Mouse (Mus musculus): ENCODE measurements around the gene Elavl1. TPM values are rescaled to one million over a fixed set of nuclear protein-coding genes. Genes with fewer than 3 reads are reported as not detected.
"Not testable (repeated sequence)": the region's sequence is repeated elsewhere in the genome, so short reads cannot be mapped to it uniquely, and the experiment has no call there.

Elavl1 gene
- polyA plus RNA-seq, 1 experiment = 55.7 TPM

- no peak for TF ChIP-seq CTCF (IDR thresholded peaks at IDR 0.05; ENCODE audit: low read depth, low read length)
- no peak for TF ChIP-seq POLR2A (IDR thresholded peaks at IDR 0.05; ENCODE audit: borderline replicate concordance, low read depth, low read length)
- H3K4me3 ChIP-seq (ENCODE audit: insufficient read depth, low read length) = no peak overlapping the region
- peak overlapping the region; percentile 38 for H3K27ac ChIP-seq (ENCODE audit: insufficient read depth, low read depth, low read length)
- H3K4me1 ChIP-seq (ENCODE audit: control insufficient read depth, insufficient read depth, low read length) = peaks cover 18% of the 10 kb centered on the region
Observed at GRCm38 (mm10) chr8:4263105-4263791, 62.0 kb downstream of the Elavl1 start.

- TF ChIP-seq CTCF (IDR thresholded peaks at IDR 0.05; ENCODE audit: low read depth, low read length) (no peak), POLR2A (IDR thresholded peaks at IDR 0.05; ENCODE audit: borderline replicate concordance, low read depth, low read length) (no peak)
- no peak overlapping the region for H3K27ac ChIP-seq (ENCODE audit: insufficient read depth, low read depth, low read length)
- peaks cover 18% of the 10 kb centered on the region for H3K4me1 ChIP-seq (ENCODE audit: control insufficient read depth, insufficient read depth, low read length)
- H3K4me3 ChIP-seq (ENCODE audit: insufficient read depth, low read length) = no peak overlapping the region
Observed at GRCm38 (mm10) chr8:4259805-4260170, 65.4 kb downstream of the Elavl1 start.

GRCm38 (mm10) chr8:4259125-4259804 is 65.9 kb downstream of the Elavl1 start, which contains the start of gene Ctxn1:
Ctxn1 (minus strand) TSS chr8:4259274.
- Histone ChIP-seq H3K4me1 (ENCODE audit: control insufficient read depth, insufficient read depth, low read length) (peaks cover 16% of the 10 kb centered on the region), H3K27ac (ENCODE audit: insufficient read depth, low read depth, low read length) (no peak within 1 kb of the TSS), H3K4me3 (ENCODE audit: insufficient read depth, low read length) (peak within 1 kb of the TSS; percentile 52)
- TF ChIP-seq CTCF (IDR thresholded peaks at IDR 0.05; ENCODE audit: low read depth, low read length) (no peak), POLR2A (IDR thresholded peaks at IDR 0.05; ENCODE audit: borderline replicate concordance, low read depth, low read length) (no peak)

- Histone ChIP-seq H3K27ac (ENCODE audit: insufficient read depth, low read depth, low read length) (no peak overlapping the region), H3K4me3 (ENCODE audit: insufficient read depth, low read length) (peak overlapping the region; percentile 52), H3K4me1 (ENCODE audit: control insufficient read depth, insufficient read depth, low read length) (peaks cover 15% of the 10 kb centered on the region)
- TF ChIP-seq CTCF (IDR thresholded peaks at IDR 0.05; ENCODE audit: low read depth, low read length) = no peak
- TF ChIP-seq POLR2A (IDR thresholded peaks at IDR 0.05; ENCODE audit: borderline replicate concordance, low read depth, low read length) = no peak
Observed at GRCm38 (mm10) chr8:4258678-4259077, 66.5 kb downstream of the Elavl1 start.

- TF ChIP-seq CTCF (IDR thresholded peaks at IDR 0.05; ENCODE audit: low read depth, low read length) (peak; percentile 71), POLR2A (IDR thresholded peaks at IDR 0.05; ENCODE audit: borderline replicate concordance, low read depth, low read length) (no peak)
- Histone ChIP-seq H3K27ac (ENCODE audit: insufficient read depth, low read depth, low read length) (no peak overlapping the region), H3K4me1 (ENCODE audit: control insufficient read depth, insufficient read depth, low read length) (peaks cover 12% of the 10 kb centered on the region), H3K4me3 (ENCODE audit: insufficient read depth, low read length) (peak overlapping the region; percentile 52)
Observed at GRCm38 (mm10) chr8:4258233-4258632, 67.0 kb downstream of the Elavl1 start.

GRCm38 (mm10) chr8:4257350-4257749 is 67.9 kb downstream of the Elavl1 start:
- Histone ChIP-seq H3K27ac (ENCODE audit: insufficient read depth, low read depth, low read length) (no peak overlapping the region), H3K4me3 (ENCODE audit: insufficient read depth, low read length) (no peak overlapping the region), H3K4me1 (ENCODE audit: control insufficient read depth, insufficient read depth, low read length) (peaks cover 12% of the 10 kb centered on the region)
- TF ChIP-seq POLR2A (IDR thresholded peaks at IDR 0.05; ENCODE audit: borderline replicate concordance, low read depth, low read length) (no peak), CTCF (IDR thresholded peaks at IDR 0.05; ENCODE audit: low read depth, low read length) (no peak)

GRCm38 (mm10) chr8:4256911-4257310 is 68.3 kb downstream of the Elavl1 start:
- no peak overlapping the region for H3K27ac ChIP-seq (ENCODE audit: insufficient read depth, low read depth, low read length)

GRCm38 (mm10) chr8:4255471-4255870 is 69.7 kb downstream of the Elavl1 start:
- not testable (repeated sequence) for H3K27ac ChIP-seq (ENCODE audit: insufficient read depth, low read depth, low read length); H3K4me3 ChIP-seq (ENCODE audit: insufficient read depth, low read length)
- peaks cover 22% of the 10 kb centered on the region for H3K4me1 ChIP-seq (ENCODE audit: control insufficient read depth, insufficient read depth, low read length)

More at GRCm38 (mm10) chr8:4256911-4257310, 68.3 kb downstream of the Elavl1 start:
- no peak for TF ChIP-seq CTCF (IDR thresholded peaks at IDR 0.05; ENCODE audit: low read depth, low read length)
- no peak for TF ChIP-seq POLR2A (IDR thresholded peaks at IDR 0.05; ENCODE audit: borderline replicate concordance, low read depth, low read length)
- Histone ChIP-seq H3K4me3 (ENCODE audit: insufficient read depth, low read length) (no peak overlapping the region), H3K4me1 (ENCODE audit: control insufficient read depth, insufficient read depth, low read length) (peaks cover 16% of the 10 kb centered on the region)

- TF ChIP-seq POLR2A (IDR thresholded peaks at IDR 0.05; ENCODE audit: borderline replicate concordance, low read depth, low read length) (no peak), CTCF (IDR thresholded peaks at IDR 0.05; ENCODE audit: low read depth, low read length) (no peak)
- peaks cover 18% of the 10 kb centered on the region for H3K4me1 ChIP-seq (ENCODE audit: control insufficient read depth, insufficient read depth, low read length)
- H3K27ac ChIP-seq (ENCODE audit: insufficient read depth, low read depth, low read length) = no peak overlapping the region
- no peak overlapping the region for H3K4me3 ChIP-seq (ENCODE audit: insufficient read depth, low read length)
Observed at GRCm38 (mm10) chr8:4254001-4254400, 71.2 kb downstream of the Elavl1 start.
